Mouse (Mus musculus) left cerebral cortex, adult 2 months (tissue): ENCODE results near the gene Hcfc2. TPM values are rescaled to one million over a fixed set of nuclear protein-coding genes. Genes with fewer than 3 reads are reported as not detected.

Source experiments
- DNase-seq, 2 experiments: peaks; one replicate each; pipeline ENCODE4 v3.0.0; 2021 to 2022; ENCODE audit warnings: low spot score in 2 of 2, mixed read lengths in 1 of 2; ENCODE audit errors: extremely low spot score in 1 of 2
- H3K27ac ChIP-seq: fragments of 200-600 bp; 2 replicates; pipeline ENCODE4 v1.8.1; 2022
- H3K4me3 ChIP-seq: fragments of 200-600 bp; 2 replicates; pipeline ENCODE4 v1.8.1; 2022
- CTCF ChIP-seq: fragments of 200-600 bp; IDR thresholded peaks from 2 replicates; pipeline ENCODE4 v1.8.1; 2022; ENCODE audit warnings: antibody characterized with exemption, mild to moderate bottlenecking, moderate library complexity
- intact Hi-C: fragments of 180-260 bp; cut with DNase I; formaldehyde crosslinking; loops from one replicate; pipeline ENCODE4 v1.15.1; 2025
- total RNA-seq, 2 experiments: library from RNA; stranded (reverse); gene quantifications; 2 replicates each; pipeline ENCODE4 v1.2.3; 2021

Hcfc2 gene
- total RNA-seq, 2 experiments from 2014 or later = 45.1 to 47.4 TPM

DNA sequence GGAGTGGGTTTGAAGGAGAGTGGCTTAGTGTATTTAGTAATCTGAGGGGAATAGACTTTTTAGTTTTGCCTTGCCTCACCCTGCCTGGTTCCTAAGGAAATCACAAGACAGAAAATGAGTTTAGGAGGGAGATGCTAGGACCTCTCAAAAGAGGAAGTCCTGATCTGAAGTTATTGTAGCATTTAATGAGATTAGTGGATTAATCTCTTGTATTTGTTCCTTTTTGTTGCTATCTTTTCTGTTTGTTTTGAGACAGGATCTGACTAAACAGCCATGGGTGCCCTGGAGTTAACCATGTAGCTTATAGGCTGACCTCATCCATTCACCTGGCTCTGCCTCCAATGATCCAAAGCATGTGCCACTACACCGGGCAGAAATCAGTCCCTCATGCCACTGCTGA is 46.6 kb downstream of the Hcfc2 start:
- no peak overlapping the region for H3K27ac ChIP-seq
- intact Hi-C loops = loop anchor here (5.0 kb wide), 1 partner anchor 35 kb away; no protein-coding TSS in a partner anchor
- no peak for TF ChIP-seq CTCF
- DNase-seq = no peak
- H3K4me3 ChIP-seq = no peak overlapping the region

GRCm38 (mm10) chr10:82744296-82744695 is 48.3 kb downstream of the Hcfc2 start:
- no peak for TF ChIP-seq CTCF
- intact Hi-C loops = loop anchor here (5.0 kb wide), 1 partner anchor 37 kb away; no protein-coding TSS in a partner anchor
- Histone ChIP-seq H3K4me3 (no peak overlapping the region), H3K27ac (0 out of 2 replicates have a peak overlapping the region, but pooled peaks have one; percentile 11)
- no peak for DNase-seq

GRCm38 (mm10) chr10:82745301-82745700 is 49.3 kb downstream of the Hcfc2 start:
- intact Hi-C loops = no loop called here
- TF ChIP-seq CTCF = no peak
- DNase-seq = no peak
- H3K27ac ChIP-seq = no peak overlapping the region
- no peak overlapping the region for H3K4me3 ChIP-seq

DNA sequence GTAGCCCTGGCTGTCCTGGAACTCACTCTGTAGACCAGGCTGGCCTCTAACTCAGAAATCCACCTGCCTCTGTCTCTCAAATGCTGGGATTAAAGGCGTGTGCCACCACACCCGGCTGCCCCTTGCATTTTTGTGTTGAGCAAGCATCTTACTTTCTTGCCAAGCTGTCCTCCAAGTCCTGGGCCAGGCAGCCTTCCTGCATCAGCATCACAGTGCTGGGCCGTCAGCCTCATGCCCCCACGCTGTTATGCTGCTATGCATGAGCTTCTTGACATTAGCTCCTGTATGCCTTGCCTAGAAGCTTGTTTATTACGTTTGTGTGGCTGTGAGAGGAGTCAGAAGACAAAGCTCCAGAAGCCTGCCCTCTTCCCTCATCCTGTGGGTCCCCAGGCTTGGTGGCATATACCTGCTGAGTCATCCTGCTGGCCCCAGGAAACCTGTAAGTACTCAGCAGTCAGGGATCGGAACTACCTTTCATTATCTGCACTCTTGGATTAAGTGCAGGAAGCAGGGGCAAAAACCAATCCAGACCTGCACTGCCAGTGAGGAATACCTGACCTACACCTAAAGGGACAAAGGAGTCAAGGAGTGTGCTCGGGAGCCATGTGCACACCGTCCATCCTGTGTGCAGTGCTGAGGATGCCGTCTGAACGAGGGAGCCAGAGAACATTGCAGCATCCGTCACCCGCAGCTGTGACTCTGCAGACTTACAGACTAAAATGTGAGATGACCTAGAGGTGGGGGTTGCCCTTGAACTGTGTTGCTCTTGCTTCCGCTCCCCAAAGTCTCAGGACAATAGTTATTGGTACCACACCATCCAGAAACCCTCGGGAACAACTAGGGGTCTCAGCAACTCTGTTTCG is 51.3 kb downstream of the Hcfc2 start:
- TF ChIP-seq CTCF = no peak
- DNase-seq = no peak
- Histone ChIP-seq H3K4me3 (no peak overlapping the region), H3K27ac (no peak overlapping the region)
- intact Hi-C loops = no loop called here

DNA sequence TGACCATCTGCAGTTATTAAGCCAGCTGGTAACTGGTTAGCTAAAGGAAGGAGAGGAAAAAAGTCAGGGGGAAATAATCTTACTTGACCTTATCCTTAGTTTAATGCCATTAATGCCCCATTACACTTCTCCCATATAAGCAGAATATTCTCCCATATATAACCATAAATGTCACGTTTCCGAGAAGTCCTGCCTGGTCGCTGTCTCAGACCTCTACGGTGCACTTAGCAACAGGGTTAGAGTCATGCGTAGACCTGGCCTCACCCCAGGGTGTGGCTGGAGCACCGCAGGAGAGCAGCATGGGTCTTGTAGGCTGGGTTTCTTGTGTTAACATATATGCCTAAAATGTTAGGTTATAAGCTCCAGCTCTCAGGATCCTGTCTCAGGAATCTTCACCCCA is 54.8 kb downstream of the Hcfc2 start:
- intact Hi-C loops = no loop called here
- DNase-seq = no peak
- Histone ChIP-seq H3K27ac (no peak overlapping the region), H3K4me3 (no peak overlapping the region)
- TF ChIP-seq CTCF = no peak

GRCm38 (mm10) chr10:82752921-82753320 is 57.0 kb downstream of the Hcfc2 start:
- TF ChIP-seq CTCF = no peak
- Histone ChIP-seq H3K4me3 (no peak overlapping the region), H3K27ac (no peak overlapping the region)
- intact Hi-C loops = no loop called here
- DNase-seq = no peak

DNA sequence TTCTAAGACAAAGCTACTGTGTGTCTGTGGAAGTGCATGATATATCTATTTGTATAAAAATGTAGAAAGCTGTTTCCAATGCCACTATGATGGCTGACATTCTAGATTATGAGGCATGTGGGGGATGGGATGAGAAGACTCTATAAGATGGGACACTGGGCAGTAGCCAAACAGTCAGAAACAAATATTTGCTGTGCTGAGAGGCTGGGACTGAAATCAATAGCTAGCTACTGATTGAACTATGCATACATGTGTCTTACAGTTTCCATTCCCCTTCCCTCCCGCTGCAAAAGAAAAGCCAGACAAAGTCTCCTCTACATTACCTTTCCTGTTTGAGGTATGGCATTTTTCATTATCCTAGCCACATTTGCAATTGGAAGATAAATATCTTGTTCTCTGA is 58.7 kb downstream of the Hcfc2 start:
- intact Hi-C loops = no loop called here
- no peak for TF ChIP-seq CTCF
- DNase-seq = no peak
- no peak overlapping the region for H3K27ac ChIP-seq
- H3K4me3 ChIP-seq = no peak overlapping the region

- no peak overlapping the region for H3K4me3 ChIP-seq
- H3K27ac ChIP-seq = no peak overlapping the region
- TF ChIP-seq CTCF = no peak
- DNase-seq = no peak
- intact Hi-C loops = no loop called here
Measured at GRCm38 (mm10) chr10:82755213-82755890, 59.4 kb downstream of the Hcfc2 start.

DNA sequence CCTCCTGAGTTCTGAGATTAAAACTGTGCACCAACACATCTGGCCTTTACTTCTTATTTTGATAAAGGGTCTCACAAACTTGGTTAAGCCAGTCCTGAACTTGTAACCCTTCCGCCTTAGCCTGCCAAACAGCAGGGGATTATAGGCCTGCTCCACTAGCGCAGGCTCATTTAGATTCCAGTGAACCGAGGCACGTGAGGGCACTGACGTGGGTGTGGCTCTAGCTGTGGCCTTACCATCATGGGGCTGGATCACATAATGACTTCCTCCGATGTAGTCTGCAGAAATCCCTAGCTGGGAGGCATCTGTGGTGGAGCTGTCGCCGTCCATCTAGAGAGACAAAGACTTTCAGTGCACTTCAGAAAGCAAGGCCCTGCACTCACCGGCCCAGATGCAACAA is 60.5 kb downstream of the Hcfc2 start:
- intact Hi-C loops = no loop called here
- DNase-seq = no peak
- H3K4me3 ChIP-seq = no peak overlapping the region
- no peak overlapping the region for H3K27ac ChIP-seq
- TF ChIP-seq CTCF = no peak

DNA sequence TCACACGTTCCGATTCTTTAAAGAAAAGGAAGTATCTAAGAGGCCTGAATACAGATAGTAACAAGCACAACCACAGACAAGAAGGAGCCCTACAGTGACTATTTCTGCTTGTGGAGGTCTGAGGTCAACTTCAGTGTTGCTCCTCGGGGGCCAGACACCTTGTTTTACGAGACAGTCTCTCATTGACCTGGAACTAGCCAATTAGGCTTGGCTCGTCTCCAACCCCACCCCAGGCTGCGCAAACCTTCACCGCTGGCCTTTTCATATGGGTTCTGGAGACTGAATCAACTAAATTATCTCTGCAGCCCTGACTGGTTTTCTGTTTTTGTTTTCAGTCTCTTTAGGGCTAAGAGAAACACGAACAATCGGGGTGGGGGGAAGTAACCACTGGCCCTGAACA is 61.4 kb downstream of the Hcfc2 start:
- no peak overlapping the region for H3K4me3 ChIP-seq
- intact Hi-C loops = no loop called here
- TF ChIP-seq CTCF = no peak

GRCm38 (mm10) chr10:82758368-82758767 is 62.4 kb downstream of the Hcfc2 start:
- intact Hi-C loops = no loop called here
- DNase-seq = no peak

More for the DNA sequence above, 61.4 kb downstream of the Hcfc2 start:
- H3K27ac ChIP-seq = no peak overlapping the region
- no peak for DNase-seq

GRCm38 (mm10) chr10:82758878-82759277 is 62.9 kb downstream of the Hcfc2 start:
- no peak for TF ChIP-seq CTCF
- no peak overlapping the region for H3K27ac ChIP-seq
- no peak overlapping the region for H3K4me3 ChIP-seq
- no peak for DNase-seq
- intact Hi-C loops = no loop called here

More at GRCm38 (mm10) chr10:82758368-82758767, 62.4 kb downstream of the Hcfc2 start:
- Histone ChIP-seq H3K27ac (no peak overlapping the region), H3K4me3 (no peak overlapping the region)
- no peak; the same call in 1 of the 2 replicates for TF ChIP-seq CTCF
